Mouse (Mus musculus) cortical plate, adult 2 months (tissue): ENCODE results near the gene Ofcc1.

Source experiments
- CTCF ChIP-seq: fragments of 200-500 bp; IDR thresholded peaks from 2 replicates; pipeline ENCODE4 v1.5.1; 2011; ENCODE audit warnings: mild to moderate bottlenecking, control low read depth, low read length; ENCODE audit not compliant: insufficient read depth; ENCODE audit errors: extremely low read depth
- POLR2A ChIP-seq: fragments of 200-500 bp; IDR thresholded peaks from 2 replicates; pipeline ENCODE4 v1.6.1; 2011; ENCODE audit warnings: mild to moderate bottlenecking, low read length, control low read depth; ENCODE audit not compliant: insufficient read depth; ENCODE audit errors: extremely low read depth

DNA sequence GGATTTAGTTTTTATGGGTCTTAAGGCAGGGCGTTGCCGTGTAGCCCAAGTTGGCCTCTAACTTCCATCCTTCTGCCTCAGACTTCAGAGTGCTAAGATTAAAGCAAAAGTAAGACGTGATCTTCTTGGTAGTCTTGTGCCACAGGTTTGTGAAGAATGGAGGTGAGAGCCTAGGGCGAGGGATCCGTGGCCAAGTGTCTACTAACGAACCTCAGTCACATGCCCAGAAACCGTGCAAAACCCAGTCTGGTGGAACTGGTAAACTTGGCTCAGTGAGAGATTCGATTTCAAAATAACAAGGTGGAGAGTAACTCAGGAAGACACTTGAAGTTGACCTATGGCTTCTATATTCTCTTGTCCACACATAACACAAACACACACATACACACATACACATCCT lies 28.9 kb upstream of the Ofcc1 start:
- TF ChIP-seq CTCF (no peak), POLR2A (no peak)
